ENCODE assay signal across 8 mouse cellular contexts in genomic region chr5:108660632-108661268, GRCm38 (mm10). TPM values are rescaled to one million over a fixed set of nuclear protein-coding genes. Genes with fewer than 3 reads are reported as not detected.
DNase-seq lines count a peak whose midpoint lies in the region; ATAC-seq and TF ChIP-seq lines count a peak whose summit lies in the region.

No protein-coding gene starts in this region.

- peaks cover 45% of the 10 kb centered on the region for H3K4me1 ChIP-seq in G1E (ENCODE audit: insufficient read depth, low read depth, low read length)
- H3K4me1 ChIP-seq in forebrain, embryonic 16.5 days (replicated peaks; ENCODE audit: control insufficient read depth, insufficient read depth, low read length): peaks cover 16% of the 10 kb centered on the region
- 0 out of 2 replicates have a peak, but pooled peaks cover 6% of the 10 kb centered on the region for H3K4me1 ChIP-seq in lung, adult 2 months (ENCODE audit: control insufficient read depth, insufficient read depth, low read length)
- peaks cover 33% of the 10 kb centered on the region for H3K4me1 ChIP-seq in neural tube, embryonic 15.5 days

- 8% methylated on average over 36 of the region's 36 CpGs for WGBS in forebrain, embryonic 16.5 days
- WGBS in lung, adult 2 months: 19% methylated on average over 36 of the region's 36 CpGs
- WGBS in neural tube, embryonic 15.5 days: 10% methylated on average over 35 of the region's 36 CpGs

- TF ChIP-seq CTCF in G1E (IDR thresholded peaks at IDR 0.05; ENCODE audit: low read depth, low read length): no peak
- TF ChIP-seq CTCF in layer of hippocampus, adult 2 months (conservative IDR thresholded peaks at IDR 0.05): no peak
- TF ChIP-seq CTCF in lung, adult 2 months (IDR thresholded peaks at IDR 0.05; ENCODE audit: insufficient read depth, low read length): no peak

- peak overlapping the region; percentile 86 for H3K9ac ChIP-seq in forebrain, embryonic 16.5 days (replicated peaks; ENCODE audit: low read depth, low read length)
- peak overlapping the region; percentile 93 for H3K9ac ChIP-seq in neural tube, embryonic 15.5 days (replicated peaks)

- peak overlapping the region; percentile 60 for H3K4me2 ChIP-seq in forebrain, embryonic 16.5 days (ENCODE audit: low read length)
- peak overlapping the region; percentile 92 for H3K4me2 ChIP-seq in neural tube, embryonic 15.5 days

- peak; percentile 96 for ATAC-seq in G1E (ENCODE audit: extremely low read depth, insufficient number of reproducible peaks, low FRiP score, poor library complexity, severe bottlenecking)
- ATAC-seq in forebrain, embryonic 16.5 days: peak; percentile 99
- ATAC-seq in neural tube, embryonic 15.5 days (ENCODE audit: low FRiP score): peak; percentile 98

- intact Hi-C loops in heart, postnatal 36 days (cut with DNase I): loop anchor here (10.0 kb wide), 2 partner anchors 526 to 596 kb away; partner anchors contain the start of genes Ccdc18, Mtf2 and Tmed5

- TF ChIP-seq POLR2A in lung, adult 2 months (IDR thresholded peaks at IDR 0.05; ENCODE audit: borderline replicate concordance, extremely low read depth, low read depth, low read length): peak; percentile 65; the same call in 1 of the 2 replicates

- peak; percentile 93 for DNase-seq in G1E (ENCODE audit: low spot score)
- peak; percentile 92 for DNase-seq in cerebellum, adult 11-12 months
- DNase-seq in heart, postnatal 36 days: peak; percentile 92 to 94
- DNase-seq in layer of hippocampus, adult 2 months (ENCODE audit: low spot score in 2 of 2): peak; percentile 91 to 92
- DNase-seq in lung, adult 2 months: peak; percentile 94
- DNase-seq in testis, postnatal 14 days (ENCODE audit: low spot score): peak; percentile 89

- peak overlapping the region; percentile 96 for H3K4me3 ChIP-seq in G1E (ENCODE audit: low read depth, low read length)
- H3K4me3 ChIP-seq in forebrain, embryonic 16.5 days (replicated peaks; ENCODE audit: low read length): peak overlapping the region; percentile 69
- H3K4me3 ChIP-seq in layer of hippocampus, adult 2 months: peak overlapping the region; percentile 98
- peak overlapping the region; percentile 72 for H3K4me3 ChIP-seq in lung, adult 2 months (replicated peaks; ENCODE audit: extremely low read depth, low read depth, low read length)
- H3K4me3 ChIP-seq in neural tube, embryonic 15.5 days (replicated peaks): peak overlapping the region; percentile 98

- H3K27ac ChIP-seq in forebrain, embryonic 16.5 days (ENCODE audit: low read length): no peak overlapping the region
- peak overlapping the region; percentile 93 for H3K27ac ChIP-seq in layer of hippocampus, adult 2 months
- H3K27ac ChIP-seq in neural tube, embryonic 15.5 days (replicated peaks): peak overlapping the region; percentile 72

- no peaks in the 10 kb centered on the region for H3K27me3 ChIP-seq in G1E (ENCODE audit: insufficient read depth, low read length)
- H3K27me3 ChIP-seq in forebrain, embryonic 16.5 days (replicated peaks; ENCODE audit: control insufficient read depth, insufficient read depth, low read length): no peaks in the 10 kb centered on the region; the same call in 1 of the 2 replicates
- H3K27me3 ChIP-seq in neural tube, embryonic 15.5 days (replicated peaks): no peaks in the 10 kb centered on the region

- peaks cover 38% of the 10 kb centered on the region for H3K36me3 ChIP-seq in G1E (replicated peaks)
- peaks cover 3% of the 10 kb centered on the region; the same call in 1 of the 2 replicates for H3K36me3 ChIP-seq in forebrain, embryonic 16.5 days (ENCODE audit: control insufficient read depth, insufficient read depth)
- peaks cover 17% of the 10 kb centered on the region for H3K36me3 ChIP-seq in neural tube, embryonic 15.5 days

- no peaks in the 10 kb centered on the region for H3K9me3 ChIP-seq in G1E (replicated peaks)
- H3K9me3 ChIP-seq in forebrain, embryonic 16.5 days (ENCODE audit: control insufficient read depth, low read length): no peaks in the 10 kb centered on the region
- H3K9me3 ChIP-seq in neural tube, embryonic 15.5 days (replicated peaks): no peaks in the 10 kb centered on the region

RNA-seq across cellular contexts. Expression of gene Idua, which starts 0.6 kb away (rescaled TPM):
- total RNA-seq in G1E (2014; fragmentation: Nextera tagmentation) (37.7 and 43.2 TPM in 2 replicates), G1E (2017) (6.2 TPM in 2 replicates)
- 7.0 and 9.1 TPM in 2 replicates for polyA plus RNA-seq in G1E (2012)
- 9.6 and 13.2 TPM in 2 replicates for polyA plus RNA-seq in forebrain, embryonic 16.5 days (2015; fragmentation: Nextera tagmentation; extraction: Ambion mirVana)
- total RNA-seq in heart, postnatal 36 days (2021): 10 to 100 TPM; 21.6 to 21.8 TPM
- total RNA-seq in layer of hippocampus, adult 2 months (2021): 10 to 100 TPM; 16.8 to 17.1 TPM
- 28.4 and 34.5 TPM in 2 replicates for polyA plus RNA-seq in lung, adult 2 months (2012; rRNA removed)
- 11.4 and 11.7 TPM in 2 replicates for polyA plus RNA-seq in neural tube, embryonic 15.5 days (2015; fragmentation: Nextera tagmentation; extraction: Ambion mirVana)

RNA-seq across cellular contexts. Expression of gene Dgkq, which starts 8.7 kb away (rescaled TPM):
- total RNA-seq in G1E (2014; fragmentation: Nextera tagmentation) (6.9 and 12.3 TPM in 2 replicates), G1E (2017) (7.9 and 8.3 TPM in 2 replicates)
- polyA plus RNA-seq in G1E (2012): 3.9 and 4.5 TPM in 2 replicates
- 26.5 and 31.9 TPM in 2 replicates for polyA plus RNA-seq in forebrain, embryonic 16.5 days (2015; fragmentation: Nextera tagmentation; extraction: Ambion mirVana)
- total RNA-seq in heart, postnatal 36 days (2021): 1 to 10 TPM; 8.9 TPM
- 10 to 100 TPM; 50.2 to 51.5 TPM for total RNA-seq in layer of hippocampus, adult 2 months (2021)
- 24.5 and 27.5 TPM in 2 replicates for polyA plus RNA-seq in lung, adult 2 months (2012; rRNA removed)
- 25.2 and 33.9 TPM in 2 replicates for polyA plus RNA-seq in neural tube, embryonic 15.5 days (2015; fragmentation: Nextera tagmentation; extraction: Ambion mirVana)

RNA-seq across cellular contexts. Expression of gene Slc26a1, which starts 14.6 kb away (rescaled TPM):
- total RNA-seq in G1E (2014; fragmentation: Nextera tagmentation): 1.7 and 2.0 TPM in 2 replicates
- 0.87 and 0.93 TPM in 2 replicates for total RNA-seq in G1E (2017)
- polyA plus RNA-seq in G1E (2012): 0.88 and 1.2 TPM in 2 replicates
- polyA plus RNA-seq in forebrain, embryonic 16.5 days (2015; fragmentation: Nextera tagmentation; extraction: Ambion mirVana): 2.3 and 2.4 TPM in 2 replicates
- not detected for total RNA-seq in heart, postnatal 36 days (2021)
- 1 to 10 TPM; 1.2 TPM for total RNA-seq in layer of hippocampus, adult 2 months (2021)
- 0.05 and 0.11 TPM in 2 replicates for polyA plus RNA-seq in lung, adult 2 months (2012; rRNA removed)
- polyA plus RNA-seq in neural tube, embryonic 15.5 days (2015; fragmentation: Nextera tagmentation; extraction: Ambion mirVana): 2.6 TPM in 2 replicates

RNA-seq across cellular contexts. Expression of gene Tmem175, which starts 31.2 kb away (rescaled TPM):
- total RNA-seq in G1E (2014; fragmentation: Nextera tagmentation) (38.0 and 51.5 TPM in 2 replicates), G1E (2017) (22.4 and 22.9 TPM in 2 replicates)
- polyA plus RNA-seq in G1E (2012): 2.2 and 4.4 TPM in 2 replicates
- 24.9 and 25.7 TPM in 2 replicates for polyA plus RNA-seq in forebrain, embryonic 16.5 days (2015; fragmentation: Nextera tagmentation; extraction: Ambion mirVana)
- 10 to 100 TPM in 1 of 2 experiments, 1 to 10 TPM in 1; 9.8 to 11.8 TPM for total RNA-seq in heart, postnatal 36 days (2021)
- total RNA-seq in layer of hippocampus, adult 2 months (2021): 10 to 100 TPM; 40.7 to 43.5 TPM
- 32.0 and 50.5 TPM in 2 replicates for polyA plus RNA-seq in lung, adult 2 months (2012; rRNA removed)
- 24.0 and 28.9 TPM in 2 replicates for polyA plus RNA-seq in neural tube, embryonic 15.5 days (2015; fragmentation: Nextera tagmentation; extraction: Ambion mirVana)

RNA-seq across cellular contexts. Expression of gene Gak, which starts 31.2 kb away (rescaled TPM):
- 119 and 124 TPM in 2 replicates for total RNA-seq in G1E (2014; fragmentation: Nextera tagmentation)
- 108 and 116 TPM in 2 replicates for total RNA-seq in G1E (2017)
- polyA plus RNA-seq in G1E (2012): 84.2 and 96.4 TPM in 2 replicates
- 58.2 and 60.3 TPM in 2 replicates for polyA plus RNA-seq in forebrain, embryonic 16.5 days (2015; fragmentation: Nextera tagmentation; extraction: Ambion mirVana)
- 10 to 100 TPM; 22.2 to 22.5 TPM for total RNA-seq in heart, postnatal 36 days (2021)
- 10 to 100 TPM; 96.2 to 97.3 TPM for total RNA-seq in layer of hippocampus, adult 2 months (2021)
- 78.8 and 87.5 TPM in 2 replicates for polyA plus RNA-seq in lung, adult 2 months (2012; rRNA removed)
- polyA plus RNA-seq in neural tube, embryonic 15.5 days (2015; fragmentation: Nextera tagmentation; extraction: Ambion mirVana): 45.2 and 52.3 TPM in 2 replicates
